Mouse (Mus musculus): ENCODE data around the gene Igf2bp1.

The Igf2bp1 gene

GRCm38 (mm10) chr11:96005403-96006271 is at the start of gene Igf2bp1:
Gene Igf2bp1 (minus strand): TSS chr11:96005940.
- DNase-seq (ENCODE audit: extremely low read depth, low read depth, low spot score): no peak

- no peak for DNase-seq (ENCODE audit: extremely low read depth, low read depth, low spot score)
Observed at GRCm38 (mm10) chr11:96050854-96051253, 45.1 kb upstream of the Igf2bp1 start.

GRCm38 (mm10) chr11:96049939-96050338 is 44.2 kb upstream of the Igf2bp1 start:
- DNase-seq (ENCODE audit: extremely low read depth, low read depth, low spot score): no peak

- no peak for DNase-seq (ENCODE audit: extremely low read depth, low read depth, low spot score)
Observed at GRCm38 (mm10) chr11:96047469-96048373, 42.0 kb upstream of the Igf2bp1 start.

DNA sequence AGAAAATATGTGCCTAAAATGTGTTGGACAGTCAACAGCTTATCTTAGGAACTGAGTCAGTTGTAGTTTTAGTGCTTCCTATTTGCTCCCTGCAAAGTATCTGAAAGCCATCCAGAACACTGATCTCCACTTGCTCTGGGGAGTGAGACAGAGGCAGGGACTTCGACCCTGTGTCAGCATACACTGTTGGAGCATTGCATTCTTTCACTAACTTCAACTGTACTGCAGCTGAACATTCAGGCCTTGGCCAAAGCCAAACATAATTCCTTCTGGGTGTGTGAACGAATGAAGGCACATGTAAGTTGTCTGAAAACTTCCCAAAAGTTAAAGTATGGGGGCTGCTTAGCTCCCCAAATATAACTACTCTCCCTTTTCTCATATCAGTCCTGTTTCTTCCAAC is 41.1 kb upstream of the Igf2bp1 start:
- no peak for DNase-seq (ENCODE audit: extremely low read depth, low read depth, low spot score)

DNA sequence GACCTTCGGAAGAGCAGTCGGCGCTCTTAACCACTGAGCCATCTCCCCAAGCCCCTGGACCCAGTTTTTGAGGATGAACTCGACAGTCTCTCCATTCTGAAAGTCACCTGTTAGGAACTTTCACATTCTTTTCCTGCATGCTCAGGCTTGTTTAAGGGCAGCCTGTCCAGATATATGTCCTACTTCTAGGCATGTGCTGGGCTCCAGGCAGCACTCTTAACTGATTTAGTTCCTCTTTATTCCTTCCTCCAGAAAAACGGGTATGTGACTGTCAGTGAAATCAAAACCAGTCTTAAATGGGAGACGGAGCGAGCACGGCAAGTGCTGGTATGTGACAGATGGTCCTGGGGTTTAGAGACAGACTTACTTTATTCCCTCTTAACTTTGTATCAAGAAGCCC is 40.3 kb upstream of the Igf2bp1 start:
- DNase-seq (ENCODE audit: extremely low read depth, low read depth, low spot score): no peak

GRCm38 (mm10) chr11:96044803-96045567 is 39.2 kb upstream of the Igf2bp1 start:
- no peak for DNase-seq (ENCODE audit: extremely low read depth, low read depth, low spot score)

GRCm38 (mm10) chr11:96038560-96038959 is 32.8 kb upstream of the Igf2bp1 start:
- DNase-seq (ENCODE audit: extremely low read depth, low read depth, low spot score): no peak

- DNase-seq (ENCODE audit: extremely low read depth, low read depth, low spot score): no peak
Observed at GRCm38 (mm10) chr11:96037499-96037898, 31.8 kb upstream of the Igf2bp1 start.

- no peak for DNase-seq (ENCODE audit: extremely low read depth, low read depth, low spot score)
Observed at GRCm38 (mm10) chr11:96035133-96035532, 29.4 kb upstream of the Igf2bp1 start.

- DNase-seq (ENCODE audit: extremely low read depth, low read depth, low spot score): no peak
Observed at GRCm38 (mm10) chr11:96034596-96035052, 28.9 kb upstream of the Igf2bp1 start, which contains the start of gene Snf8. Gene Snf8 (plus strand): TSS chr11:96034885.

- DNase-seq (ENCODE audit: extremely low read depth, low read depth, low spot score): no peak
Observed at GRCm38 (mm10) chr11:96034116-96034515, 28.4 kb upstream of the Igf2bp1 start.

DNA sequence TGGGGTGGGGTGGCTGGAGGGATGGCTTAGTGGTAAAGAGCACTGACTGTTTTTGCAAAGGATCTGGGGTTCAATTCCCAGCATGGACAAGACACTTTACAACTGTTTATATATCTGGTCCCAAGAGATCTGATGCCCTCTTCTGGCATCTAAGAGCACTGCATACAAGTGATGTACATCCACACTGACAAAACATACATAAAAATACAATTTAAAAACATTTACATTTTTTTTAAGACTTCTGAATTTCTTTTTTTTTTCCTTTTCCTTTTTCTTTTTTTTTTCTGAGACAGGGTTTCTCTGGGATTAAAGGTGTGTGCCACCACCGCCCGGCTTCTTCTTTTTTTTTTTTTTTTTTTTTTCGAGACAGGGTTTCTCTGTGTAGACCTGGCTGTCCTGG is 27.5 kb upstream of the Igf2bp1 start:
- DNase-seq (ENCODE audit: extremely low read depth, low read depth, low spot score): no peak

DNA sequence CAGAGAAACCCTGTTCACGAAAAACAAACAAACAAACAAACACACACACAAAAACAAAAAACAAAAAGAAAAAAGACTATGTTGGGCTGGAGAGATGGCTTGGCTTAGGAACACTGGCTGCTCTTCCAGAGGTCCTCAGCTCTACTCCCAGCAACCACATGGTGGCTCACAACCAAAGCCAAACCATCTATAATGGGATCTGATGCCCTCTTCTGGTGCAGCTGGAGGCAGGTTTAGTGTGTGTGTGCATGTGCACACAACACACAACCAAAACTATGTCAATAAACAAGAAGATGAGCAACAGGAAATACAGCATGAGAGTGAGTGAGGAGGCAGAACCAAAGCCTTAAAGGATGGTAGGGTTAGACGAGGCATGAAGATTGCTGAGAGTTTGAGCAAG is 26.0 kb upstream of the Igf2bp1 start:
- DNase-seq (ENCODE audit: extremely low read depth, low read depth, low spot score): no peak

DNA sequence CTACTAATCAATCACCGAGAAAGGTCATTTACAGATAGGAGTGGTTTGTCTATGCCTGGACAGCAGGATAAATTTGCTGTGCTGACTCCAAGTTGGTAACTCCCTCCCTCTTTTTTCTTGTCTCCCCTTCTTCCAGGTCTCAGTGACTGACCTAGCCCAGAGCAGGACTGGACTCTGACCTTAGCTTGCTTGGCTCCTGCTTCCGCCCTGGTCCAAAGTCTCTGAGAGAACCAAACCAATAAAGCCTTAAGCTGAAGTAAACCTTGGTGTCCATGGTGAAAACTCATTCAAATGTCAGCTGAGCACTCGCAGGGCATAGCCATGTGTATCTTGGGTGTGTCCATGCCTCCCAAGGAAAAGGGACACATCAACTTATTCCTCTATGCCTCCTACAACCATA is 24.8 kb upstream of the Igf2bp1 start:
- no peak for DNase-seq (ENCODE audit: extremely low read depth, low read depth, low spot score)

GRCm38 (mm10) chr11:96028130-96028529 is 22.4 kb upstream of the Igf2bp1 start:
- no peak for DNase-seq (ENCODE audit: extremely low read depth, low read depth, low spot score)

DNA sequence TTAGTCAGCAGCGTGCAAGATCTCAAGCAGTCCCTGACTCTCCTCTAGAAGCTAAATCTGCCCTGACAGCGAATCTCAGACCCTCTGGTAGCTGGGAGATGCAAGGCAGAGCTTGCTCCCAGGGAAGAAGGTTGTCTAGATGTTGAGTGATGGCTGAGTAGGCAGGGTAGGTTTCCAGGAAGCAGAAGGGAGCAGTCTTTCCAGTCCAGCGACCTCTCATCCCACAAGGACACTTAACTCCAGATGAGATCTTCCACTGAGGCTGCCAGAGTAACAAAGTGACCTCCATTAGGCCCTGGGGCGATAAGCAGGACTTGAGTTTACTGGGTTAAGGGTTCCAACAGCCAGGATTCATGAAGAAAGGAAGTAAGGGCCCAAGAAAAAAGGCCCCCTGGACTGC is 14.9 kb upstream of the Igf2bp1 start:
- DNase-seq (ENCODE audit: extremely low read depth, low read depth, low spot score): peak; percentile 54

DNA sequence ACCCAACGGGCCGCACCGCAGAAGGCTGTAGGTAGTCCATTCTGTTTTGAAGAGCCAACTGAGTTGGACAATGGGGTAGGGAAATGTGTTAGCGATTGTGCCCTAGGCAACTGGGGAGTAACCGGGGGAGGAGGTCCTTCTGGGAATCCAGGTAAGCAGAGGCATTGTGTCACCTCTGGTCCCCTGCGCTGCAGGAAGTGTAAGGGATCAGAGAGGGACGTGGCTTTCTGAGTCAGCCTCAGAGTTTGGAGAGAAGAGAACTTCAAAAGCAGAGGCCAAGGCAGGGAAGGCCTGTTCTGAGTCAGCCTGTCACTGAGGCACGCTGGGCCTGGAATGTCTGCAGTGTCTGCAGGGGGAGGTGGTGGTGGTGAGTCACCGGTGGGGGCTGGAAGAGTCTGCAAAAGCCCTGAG is 12.2 kb upstream of the Igf2bp1 start:
- no peak for DNase-seq (ENCODE audit: extremely low read depth, low read depth, low spot score)

DNA sequence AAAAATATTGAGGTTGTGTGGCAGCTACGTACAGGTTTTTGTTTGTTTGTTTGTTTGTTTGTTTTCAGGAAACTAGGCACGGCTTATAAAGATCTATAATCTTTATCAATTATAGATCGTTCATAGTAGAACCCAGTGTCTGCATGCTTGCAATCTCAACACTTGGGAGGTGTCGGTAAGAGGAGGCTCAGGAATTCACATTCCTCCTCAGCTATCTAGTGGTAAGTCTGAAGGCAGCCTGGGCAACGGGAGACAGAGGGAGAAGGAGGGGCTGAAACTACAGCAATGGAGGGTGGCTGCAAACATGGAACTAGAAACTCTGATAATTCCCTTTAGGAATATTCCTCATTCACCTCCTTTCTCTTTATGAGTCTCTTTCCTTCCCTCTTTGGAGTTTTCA is 9.7 kb upstream of the Igf2bp1 start:
- DNase-seq (ENCODE audit: extremely low read depth, low read depth, low spot score): no peak

- DNase-seq (ENCODE audit: extremely low read depth, low read depth, low spot score): no peak
Observed at GRCm38 (mm10) chr11:96011982-96012381, 6.2 kb upstream of the Igf2bp1 start.

- no peak for DNase-seq (ENCODE audit: extremely low read depth, low read depth, low spot score)
Observed at GRCm38 (mm10) chr11:96008827-96009226, 3.1 kb upstream of the Igf2bp1 start.

All from fat pad, adult 2 months (tissue).